Mouse (Mus musculus) lung, postnatal 10 days (tissue): Measurements from ENCODE around the gene Tcf7.

Source experiments
- DNase-seq: peaks from one replicate; pipeline ENCODE4 v3.0.0; 2021

The Tcf7 gene

GRCm38 (mm10) chr11:52282774-52283595 lies at the start of gene Tcf7:
Gene Tcf7, minus strand, starts transcription at chr11:52283014.
- DNase-seq, result peak; percentile 70

- no peak for DNase-seq
Measured at GRCm38 (mm10) chr11:52327313-52327712, 44.5 kb upstream of the Tcf7 start.

- no peak for DNase-seq
Measured at GRCm38 (mm10) chr11:52324442-52325367, 41.9 kb upstream of the Tcf7 start.

- no peak for DNase-seq
Measured at GRCm38 (mm10) chr11:52321540-52321939, 38.7 kb upstream of the Tcf7 start.

- DNase-seq, result no peak
Measured at GRCm38 (mm10) chr11:52320529-52320928, 37.7 kb upstream of the Tcf7 start.

- no peak for DNase-seq
Measured at GRCm38 (mm10) chr11:52319664-52320063, 36.9 kb upstream of the Tcf7 start.

- DNase-seq, result peak; percentile 72
Measured at GRCm38 (mm10) chr11:52318445-52318844, 35.6 kb upstream of the Tcf7 start.

- peak; percentile 22 for DNase-seq
Measured at GRCm38 (mm10) chr11:52314102-52314793, 31.4 kb upstream of the Tcf7 start.

GRCm38 (mm10) chr11:52310709-52311108 lies 27.9 kb upstream of the Tcf7 start:
- DNase-seq, result no peak

- peak; percentile 41 for DNase-seq
Measured at GRCm38 (mm10) chr11:52309487-52309886, 26.7 kb upstream of the Tcf7 start.

GRCm38 (mm10) chr11:52306431-52306830 lies 23.6 kb upstream of the Tcf7 start:
- no peak for DNase-seq

- no peak for DNase-seq
Measured at GRCm38 (mm10) chr11:52305266-52305665, 22.5 kb upstream of the Tcf7 start.

GRCm38 (mm10) chr11:52302668-52303067 lies 19.9 kb upstream of the Tcf7 start:
- no peak for DNase-seq

GRCm38 (mm10) chr11:52299687-52300086 lies 16.9 kb upstream of the Tcf7 start:
- no peak for DNase-seq

GRCm38 (mm10) chr11:52298955-52299354 lies 16.1 kb upstream of the Tcf7 start:
- no peak for DNase-seq

GRCm38 (mm10) chr11:52297352-52297751 lies 14.5 kb upstream of the Tcf7 start:
- peak; percentile 87 for DNase-seq

- DNase-seq, result no peak
Measured at GRCm38 (mm10) chr11:52294103-52294502, 11.3 kb upstream of the Tcf7 start.

GRCm38 (mm10) chr11:52292894-52293293 lies 10.1 kb upstream of the Tcf7 start:
- no peak for DNase-seq

- no peak for DNase-seq
Measured at GRCm38 (mm10) chr11:52292346-52292745, 9.5 kb upstream of the Tcf7 start.

- no peak for DNase-seq
Measured at GRCm38 (mm10) chr11:52286958-52287305, 4.1 kb upstream of the Tcf7 start.

- no peak for DNase-seq
Measured at GRCm38 (mm10) chr11:52286301-52286957, 3.6 kb upstream of the Tcf7 start.
